Mouse (Mus musculus) urinary bladder, postnatal 14 days (tissue): ENCODE measurements around the gene Fads3.

Experiments
- DNase-seq: peaks from one replicate; pipeline ENCODE4 v3.0.0; 2021; ENCODE audit warnings: low spot score

Gene Fads3

DNA sequence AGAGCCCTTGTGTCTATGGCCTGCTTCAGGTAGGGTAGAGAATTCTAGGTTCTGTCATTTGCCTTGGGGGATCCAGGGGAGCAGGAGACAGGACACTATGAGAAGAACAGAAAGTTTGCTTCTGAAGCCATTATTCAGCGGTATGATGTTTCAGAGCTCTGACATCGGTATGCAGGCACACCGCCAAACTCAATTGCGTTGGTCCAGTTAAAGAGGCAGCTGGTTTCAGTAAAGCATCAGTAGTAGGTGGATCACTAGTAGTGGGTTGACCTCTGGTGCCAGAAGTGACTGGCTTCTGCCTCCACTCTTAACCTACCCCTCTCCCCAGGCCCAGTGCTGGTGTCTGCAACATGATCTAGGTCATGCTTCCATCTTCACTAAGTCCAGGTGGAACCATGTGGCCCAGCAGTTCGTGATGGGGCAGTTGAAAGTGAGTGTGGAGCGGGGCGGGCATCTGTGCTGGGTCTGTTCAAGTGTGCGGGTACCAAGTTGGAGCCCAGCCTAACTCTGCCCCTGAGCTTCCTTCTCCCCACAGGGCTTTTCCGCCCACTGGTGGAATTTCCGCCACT, 12.4 kb downstream of the Fads3 start:
- peak; percentile 44 for DNase-seq

GRCm38 (mm10) chr19:10054361-10055075, 13.1 kb downstream of the Fads3 start:
- no peak for DNase-seq

DNA sequence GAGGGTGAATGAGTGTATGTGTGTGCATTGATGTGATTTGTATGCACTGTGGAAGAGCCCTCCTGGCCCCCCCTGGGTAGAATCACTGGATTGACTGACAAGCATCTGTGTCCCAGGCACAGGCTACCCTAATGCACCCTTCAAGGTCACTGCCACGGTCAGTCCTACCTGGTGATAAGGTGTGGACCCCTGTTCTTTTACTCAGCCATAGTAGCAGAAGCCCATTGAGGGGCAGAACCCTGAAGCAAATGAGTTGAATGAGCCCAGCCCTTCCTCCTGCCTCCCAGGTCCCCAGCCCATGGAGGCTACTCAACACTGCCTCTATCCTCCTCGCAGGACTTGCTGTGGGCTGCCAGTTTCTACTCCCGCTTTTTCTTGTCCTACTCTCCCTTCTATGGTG, 13.9 kb downstream of the Fads3 start:
- no peak for DNase-seq

DNA sequence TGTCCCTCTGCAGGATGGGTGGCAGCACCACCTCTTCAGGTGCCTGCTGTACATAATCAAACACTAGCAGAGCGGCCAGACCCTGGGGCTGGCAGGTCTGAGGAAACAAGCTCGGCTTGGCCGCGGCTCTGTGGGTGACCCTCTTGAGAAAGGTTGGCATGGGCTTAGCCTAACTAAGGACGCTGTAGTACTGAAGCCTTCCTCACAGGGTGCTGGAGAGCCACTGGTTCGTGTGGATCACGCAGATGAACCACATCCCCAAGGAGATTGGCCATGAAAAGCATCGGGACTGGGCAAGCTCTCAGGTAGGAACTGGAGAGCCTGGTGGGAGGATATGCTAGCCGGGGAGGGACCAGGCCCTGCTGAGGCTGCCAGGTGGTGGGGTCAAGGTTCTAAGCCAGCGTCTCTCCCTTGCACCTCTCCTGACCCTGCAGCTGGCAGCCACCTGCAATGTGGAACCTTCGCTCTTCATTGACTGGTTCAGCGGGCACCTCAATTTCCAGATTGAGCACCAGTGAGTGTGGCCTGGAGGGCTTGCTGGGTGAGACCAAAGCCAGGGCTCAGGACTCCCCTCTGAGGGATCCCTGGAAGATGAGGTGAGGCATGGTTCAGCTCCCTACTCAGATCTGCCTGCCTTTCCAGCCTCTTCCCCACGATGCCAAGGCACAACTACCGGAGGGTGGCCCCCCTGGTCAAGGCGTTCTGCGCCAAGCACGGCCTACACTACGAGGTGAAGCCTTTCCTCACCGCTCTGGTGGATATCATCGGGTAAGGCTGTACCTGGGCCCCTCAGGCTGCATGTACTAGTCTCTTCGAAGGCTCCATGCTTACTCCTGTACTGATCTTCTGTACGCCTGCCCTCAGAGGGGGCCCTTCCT, 14.7 kb downstream of the Fads3 start:
- no peak for DNase-seq

DNA sequence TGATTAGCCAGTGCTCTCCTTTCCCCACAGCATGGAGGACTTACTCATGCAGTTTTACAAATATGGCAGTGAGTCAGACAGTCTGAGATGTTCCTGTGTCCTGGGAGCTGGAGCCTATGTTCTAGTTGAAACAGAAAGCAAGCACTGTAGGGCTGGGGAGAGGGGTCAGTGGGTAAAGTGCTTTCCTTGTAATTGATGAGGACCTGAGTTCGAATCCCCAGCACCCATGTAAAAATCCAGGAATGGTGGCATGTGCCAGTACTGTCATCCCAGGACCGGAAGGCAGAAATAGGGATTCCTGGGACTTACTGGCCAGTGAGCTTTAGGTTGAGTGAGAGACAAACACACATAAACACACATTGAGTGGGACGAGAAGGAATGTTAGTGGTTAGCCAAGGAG, 15.3 kb downstream of the Fads3 start:
- no peak for DNase-seq

DNA sequence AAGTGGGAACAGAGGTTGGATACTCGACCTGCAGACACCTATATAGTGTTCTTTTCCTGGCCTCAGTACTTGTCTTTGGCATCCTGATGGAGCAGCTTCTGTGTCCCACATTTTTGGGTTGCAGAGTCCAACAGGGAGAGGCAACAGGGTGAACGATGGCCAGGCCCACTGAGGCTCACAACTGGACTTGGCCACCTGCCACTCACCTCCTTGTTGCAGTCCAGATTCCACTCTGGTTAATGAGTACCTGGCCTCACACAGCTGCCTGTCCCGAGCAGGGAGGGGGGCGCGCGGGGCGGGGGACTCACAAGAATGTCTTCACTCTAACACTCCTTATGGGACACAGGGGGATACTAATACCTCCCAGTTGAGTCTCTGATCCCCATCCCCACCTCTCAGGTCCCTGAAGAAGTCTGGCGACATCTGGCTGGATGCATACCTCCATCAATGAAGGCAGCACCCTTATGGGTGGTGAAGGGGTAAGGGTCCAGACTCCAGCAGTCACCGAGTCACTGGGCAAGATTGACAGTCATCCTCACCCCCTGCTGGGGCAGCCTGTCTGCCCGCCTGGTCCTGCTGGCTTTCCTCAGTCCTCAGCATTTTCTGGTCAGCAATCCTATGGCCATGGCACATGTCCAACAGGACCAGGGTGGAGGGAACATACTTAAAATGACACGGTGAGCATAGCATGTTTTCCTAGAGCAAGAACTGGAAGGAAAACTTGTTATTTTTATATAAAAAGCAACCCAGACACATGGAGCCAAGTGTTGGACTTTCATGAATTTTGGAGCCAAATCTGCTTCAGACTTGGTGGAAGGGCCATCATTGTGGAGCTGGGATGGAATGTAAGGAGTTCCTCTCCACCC, 16.4 kb downstream of the Fads3 start:
- DNase-seq, result no peak

GRCm38 (mm10) chr19:10058352-10058825, 17.0 kb downstream of the Fads3 start:
- no peak for DNase-seq

- no peak for DNase-seq
These were observed 17.6 kb downstream of the Fads3 start for GRCm38 (mm10) chr19:10058876-10059427.

DNA sequence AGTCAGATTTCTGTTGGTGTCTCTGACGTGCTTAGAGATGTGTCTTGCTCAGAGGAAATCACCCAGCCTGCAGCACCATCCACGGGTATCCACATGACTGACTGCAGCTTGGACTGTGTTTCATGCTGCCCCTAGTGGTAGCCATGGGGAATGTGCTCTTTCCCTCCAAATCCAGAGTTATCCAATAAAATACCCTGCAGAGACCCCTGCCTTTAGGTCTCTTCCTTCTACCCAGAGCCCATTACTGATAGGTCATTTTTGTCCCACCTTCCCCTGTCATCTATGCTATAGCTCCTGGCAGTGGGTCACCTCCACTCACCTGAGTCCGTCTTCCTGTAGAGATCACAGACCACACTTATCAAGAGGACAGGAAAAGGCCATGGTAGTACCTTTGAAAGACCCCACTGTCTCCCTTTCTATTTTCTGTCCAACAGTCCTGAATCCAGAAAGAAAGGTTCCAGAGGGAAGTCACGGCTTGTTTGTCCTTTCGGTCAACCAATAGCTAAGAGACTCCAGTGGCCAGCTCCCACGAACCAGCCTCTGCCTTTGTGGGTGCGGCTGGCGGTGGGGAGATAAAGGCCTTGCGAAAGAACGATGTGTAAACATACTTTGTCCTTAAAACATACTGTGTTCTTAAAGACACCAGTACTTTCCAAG, 18.7 kb downstream of the Fads3 start:
- DNase-seq, result peak; percentile 78

- DNase-seq, result no peak
These were observed 19.6 kb downstream of the Fads3 start for GRCm38 (mm10) chr19:10060783-10061590.

DNA sequence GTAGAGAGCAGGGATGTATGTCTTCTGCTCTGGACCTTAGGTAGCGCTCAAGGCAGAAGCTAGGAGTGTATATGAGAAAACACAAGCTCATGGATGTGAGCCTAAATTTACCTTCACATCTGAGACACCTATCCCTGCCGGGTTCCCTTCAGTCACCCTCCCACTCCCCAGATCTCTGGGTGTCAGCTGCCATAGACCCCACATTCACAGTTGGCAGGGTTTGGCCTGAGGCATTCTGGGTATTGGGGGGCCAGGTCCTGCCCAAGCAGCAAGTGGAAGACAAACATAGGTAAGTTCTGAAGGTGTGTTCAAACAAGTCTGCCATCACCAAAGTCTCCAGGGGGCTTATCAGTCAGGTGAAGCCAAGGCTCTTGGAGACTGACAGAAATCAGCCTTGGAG, 20.3 kb downstream of the Fads3 start:
- DNase-seq, result no peak

GRCm38 (mm10) chr19:10062292-10062691, 20.9 kb downstream of the Fads3 start:
- no peak for DNase-seq

DNA sequence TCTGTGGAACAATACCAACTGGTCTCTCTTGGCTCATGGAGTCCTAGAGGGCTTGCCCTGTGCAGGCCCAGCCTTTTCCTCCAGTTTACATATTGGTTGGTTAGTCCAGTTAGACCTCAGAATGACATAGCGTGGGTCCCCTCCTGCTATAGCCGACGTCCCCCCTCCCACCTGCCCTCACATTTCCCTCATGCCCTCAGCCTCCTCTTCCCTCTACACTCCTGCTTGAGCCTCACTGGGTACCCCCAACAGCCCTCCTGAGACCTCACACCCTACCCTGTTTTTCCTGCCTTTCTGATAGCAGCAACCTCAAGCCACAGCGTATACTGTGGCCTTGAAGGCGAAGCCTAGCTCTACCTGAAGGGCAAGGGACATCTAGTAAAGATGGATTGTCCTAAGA, 21.5 kb downstream of the Fads3 start:
- no peak for DNase-seq

- no peak for DNase-seq
These were observed 23.0 kb downstream of the Fads3 start for GRCm38 (mm10) chr19:10064173-10065012.

DNA sequence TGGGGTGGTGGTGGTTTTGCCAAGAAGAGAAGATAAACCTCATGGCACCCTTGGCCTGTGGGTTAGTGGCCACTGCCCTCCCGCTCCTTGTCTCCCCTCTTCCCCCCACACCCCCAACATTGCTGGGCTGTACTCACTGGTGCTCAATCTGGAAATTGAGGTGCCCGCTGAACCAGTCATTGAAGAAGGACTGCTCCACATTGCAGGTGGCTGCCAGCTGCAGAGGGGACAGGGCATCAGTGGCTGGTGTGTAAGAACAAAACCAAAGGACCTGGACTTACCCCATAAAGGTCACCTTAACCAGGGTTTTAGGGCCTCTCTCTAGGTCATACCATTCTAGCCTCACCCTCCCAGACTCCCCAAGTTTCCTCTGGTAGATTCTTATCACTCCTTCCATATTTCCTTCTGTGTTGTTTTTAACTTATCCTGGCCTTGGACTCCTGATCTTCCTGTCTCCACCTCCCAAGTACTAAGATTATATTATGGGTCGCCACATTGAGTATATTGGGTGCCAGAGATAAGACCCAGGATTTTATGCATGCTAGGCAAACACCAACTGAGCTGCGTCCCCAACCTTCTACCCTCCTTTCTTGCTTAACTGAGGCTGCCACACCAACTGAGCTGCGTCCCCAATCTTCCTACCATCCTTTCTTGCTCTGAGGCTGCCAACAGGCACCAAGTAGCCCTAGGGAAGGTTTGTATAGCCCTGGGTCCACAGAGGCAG, 24.3 kb downstream of the Fads3 start:
- no peak for DNase-seq

- no peak for DNase-seq
These were observed 24.8 kb downstream of the Fads3 start for GRCm38 (mm10) chr19:10066189-10066500.

- no peak for DNase-seq
These were observed 25.1 kb downstream of the Fads3 start for GRCm38 (mm10) chr19:10066502-10066901.

GRCm38 (mm10) chr19:10067701-10068100, 26.3 kb downstream of the Fads3 start:
- DNase-seq, result no peak
